Mouse (Mus musculus) bone marrow, adult 2 months (tissue): ENCODE measurements around the gene Cdc123.

Source experiments
- CTCF ChIP-seq: fragments of 200-500 bp; IDR thresholded peaks from 2 replicates; pipeline ENCODE4 v1.5.1; 2011; ENCODE audit warnings: low read length, control low read depth; ENCODE audit not compliant: control insufficient read depth, insufficient read depth
- POLR2A ChIP-seq: fragments of 200-500 bp; IDR thresholded peaks from 2 replicates; pipeline ENCODE4 v1.6.1; 2011; ENCODE audit warnings: low read depth, mild to moderate bottlenecking, control low read depth, low read length, borderline replicate concordance; ENCODE audit not compliant: control insufficient read depth

GRCm38 (mm10) chr2:5888865-5889264 is 43.9 kb upstream of the Cdc123 start:
- TF ChIP-seq CTCF: no peak
- no peak for TF ChIP-seq POLR2A
